Mouse (Mus musculus): ENCODE data around the gene Slc6a17. TPM values are rescaled to one million over a fixed set of nuclear protein-coding genes. Genes with fewer than 3 reads are reported as not detected.

Gene Slc6a17
- polyA plus RNA-seq, 1 experiment from 2014 or later, result 1.7 TPM

GRCm38 (mm10) chr3:107543158-107544080 lies 25.6 kb upstream of the Slc6a17 start:
- no peaks in the 10 kb centered on the region for H3K36me3 ChIP-seq (ENCODE audit: control insufficient read depth, insufficient read depth, low read length)
- H3K4me3 ChIP-seq (ENCODE audit: low read depth, low read length), result no peak overlapping the region
- TF ChIP-seq CTCF (IDR thresholded peaks at IDR 0.05; ENCODE audit: low read depth), result no peak
- TF ChIP-seq EP300 (optimal IDR thresholded peaks at IDR 0.05), result no peak
- H3K4me1 ChIP-seq (replicated peaks; ENCODE audit: control insufficient read depth, insufficient read depth), result no peaks in the 10 kb centered on the region
- H3K27ac ChIP-seq (replicated peaks), result no peak overlapping the region
- H3K9me3 ChIP-seq (ENCODE audit: control insufficient read depth, low read length), result no peaks in the 10 kb centered on the region
- H3K9ac ChIP-seq (ENCODE audit: low read length), result no peak overlapping the region
- ATAC-seq (ENCODE audit: low FRiP score, low TSS enrichment) (no peak), DNase-seq (ENCODE audit: low spot score) (no peak)
- no peaks in the 10 kb centered on the region for H3K27me3 ChIP-seq (ENCODE audit: control insufficient read depth, insufficient read depth, low read length)
- H3K4me2 ChIP-seq (replicated peaks; ENCODE audit: low read depth), result no peak overlapping the region
- WGBS, result 61% methylated on average over 8 of the region's 8 CpGs

- no peaks in the 10 kb centered on the region for H3K9me3 ChIP-seq (ENCODE audit: control insufficient read depth, low read length)
- WGBS, result 45% methylated on average over 4 of the region's 4 CpGs
- DNase-seq (ENCODE audit: low spot score), result no peak
- no peaks in the 10 kb centered on the region for H3K36me3 ChIP-seq (ENCODE audit: control insufficient read depth, insufficient read depth, low read length)
- no peak overlapping the region for H3K4me3 ChIP-seq (ENCODE audit: low read depth, low read length)
- TF ChIP-seq CTCF (IDR thresholded peaks at IDR 0.05; ENCODE audit: low read depth) (no peak), EP300 (optimal IDR thresholded peaks at IDR 0.05) (no peak)
- no peaks in the 10 kb centered on the region for H3K27me3 ChIP-seq (ENCODE audit: control insufficient read depth, insufficient read depth, low read length)
- H3K9ac ChIP-seq (ENCODE audit: low read length), result no peak overlapping the region
- no peak overlapping the region for H3K27ac ChIP-seq (replicated peaks)
- no peaks in the 10 kb centered on the region for H3K4me1 ChIP-seq (replicated peaks; ENCODE audit: control insufficient read depth, insufficient read depth)
- H3K4me2 ChIP-seq (replicated peaks; ENCODE audit: low read depth), result no peak overlapping the region
- no peak for ATAC-seq (ENCODE audit: low FRiP score, low TSS enrichment)
These were observed 24.8 kb upstream of the Slc6a17 start for GRCm38 (mm10) chr3:107542584-107542983.

- H3K9ac ChIP-seq (ENCODE audit: low read length), result no peak overlapping the region
- no peaks in the 10 kb centered on the region for H3K9me3 ChIP-seq (ENCODE audit: control insufficient read depth, low read length)
- TF ChIP-seq CTCF (IDR thresholded peaks at IDR 0.05; ENCODE audit: low read depth), result no peak
- no peak for TF ChIP-seq EP300 (optimal IDR thresholded peaks at IDR 0.05)
- no peak overlapping the region for H3K4me3 ChIP-seq (ENCODE audit: low read depth, low read length)
- no peaks in the 10 kb centered on the region for H3K4me1 ChIP-seq (replicated peaks; ENCODE audit: control insufficient read depth, insufficient read depth)
- H3K36me3 ChIP-seq (ENCODE audit: control insufficient read depth, insufficient read depth, low read length), result no peaks in the 10 kb centered on the region
- 0 out of 2 replicates have a peak, but pooled peaks have one; percentile 33 for ATAC-seq (ENCODE audit: low FRiP score, low TSS enrichment)
- 18% methylated on average over 8 of the region's 8 CpGs for WGBS
- H3K27me3 ChIP-seq (ENCODE audit: control insufficient read depth, insufficient read depth, low read length), result no peaks in the 10 kb centered on the region
- no peak overlapping the region for H3K27ac ChIP-seq (replicated peaks)
- peak overlapping the region; percentile 44 for H3K4me2 ChIP-seq (replicated peaks; ENCODE audit: low read depth)
- no peak for DNase-seq (ENCODE audit: low spot score)
These were observed 19.7 kb upstream of the Slc6a17 start for GRCm38 (mm10) chr3:107537504-107537889.

- peak; percentile 66; the same call in 1 of the 2 replicates for ATAC-seq (ENCODE audit: low FRiP score, low TSS enrichment)
- H3K4me3 ChIP-seq (ENCODE audit: low read depth, low read length), result peak overlapping the region; percentile 17; the same call in 1 of the 2 replicates
These were observed 19.1 kb upstream of the Slc6a17 start for GRCm38 (mm10) chr3:107536810-107537503.

GRCm38 (mm10) chr3:107534951-107535350 lies 17.1 kb upstream of the Slc6a17 start:
- no peak for DNase-seq (ENCODE audit: low spot score)
- no peak for ATAC-seq (ENCODE audit: low FRiP score, low TSS enrichment)
- Histone ChIP-seq H3K4me3 (ENCODE audit: low read depth, low read length) (no peak overlapping the region), H3K27ac (replicated peaks) (no peak overlapping the region), H3K4me1 (replicated peaks; ENCODE audit: control insufficient read depth, insufficient read depth) (no peaks in the 10 kb centered on the region), H3K9ac (ENCODE audit: low read length) (no peak overlapping the region), H3K9me3 (ENCODE audit: control insufficient read depth, low read length) (no peaks in the 10 kb centered on the region), H3K4me2 (replicated peaks; ENCODE audit: low read depth) (no peak overlapping the region), H3K36me3 (ENCODE audit: control insufficient read depth, insufficient read depth, low read length) (no peaks in the 10 kb centered on the region), H3K27me3 (ENCODE audit: control insufficient read depth, insufficient read depth, low read length) (no peaks in the 10 kb centered on the region)
- no peak for TF ChIP-seq CTCF (IDR thresholded peaks at IDR 0.05; ENCODE audit: low read depth)
- TF ChIP-seq EP300 (optimal IDR thresholded peaks at IDR 0.05), result no peak
- WGBS, result 85% methylated on average over 7 of the region's 7 CpGs

More at GRCm38 (mm10) chr3:107536810-107537503, 19.1 kb upstream of the Slc6a17 start:
- DNase-seq (ENCODE audit: low spot score), result peak; percentile 23
- Histone ChIP-seq H3K27ac (replicated peaks) (0 out of 2 replicates have a peak overlapping the region, but pooled peaks have one; percentile 18), H3K9me3 (ENCODE audit: control insufficient read depth, low read length) (no peaks in the 10 kb centered on the region), H3K4me2 (replicated peaks; ENCODE audit: low read depth) (peak overlapping the region; percentile 44), H3K9ac (ENCODE audit: low read length) (peak overlapping the region; percentile 23; the same call in 1 of the 2 replicates), H3K36me3 (ENCODE audit: control insufficient read depth, insufficient read depth, low read length) (no peaks in the 10 kb centered on the region), H3K27me3 (ENCODE audit: control insufficient read depth, insufficient read depth, low read length) (no peaks in the 10 kb centered on the region), H3K4me1 (replicated peaks; ENCODE audit: control insufficient read depth, insufficient read depth) (no peaks in the 10 kb centered on the region)
- 3% methylated on average over 17 of the region's 17 CpGs for WGBS
- TF ChIP-seq EP300 (optimal IDR thresholded peaks at IDR 0.05), result no peak

Data from stomach, postnatal 0 days (tissue).